Mouse (Mus musculus) kidney, adult 2 months (tissue): ENCODE measurements around the gene Adamts20. TPM values are rescaled to one million over a fixed set of nuclear protein-coding genes. Genes with fewer than 3 reads are reported as not detected.

Source experiments
- DNase-seq: peaks from one replicate; pipeline ENCODE4 v3.0.0; 2021
- H3K27ac ChIP-seq: fragments of 200-500 bp; 2 replicates; pipeline ENCODE4 v1.5.1; 2012; ENCODE audit warnings: low read depth, low read length, control low read depth, inconsistent platforms; ENCODE audit not compliant: insufficient read depth
- H3K27me3 ChIP-seq: fragments of 200-500 bp; replicated peaks from 2 replicates; pipeline ENCODE4 v1.6.1; 2012; ENCODE audit warnings: mild to moderate bottlenecking, moderate library complexity, low read length, inconsistent platforms; ENCODE audit not compliant: control insufficient read depth, insufficient read depth
- H3K36me3 ChIP-seq: fragments of 200-500 bp; 2 replicates; pipeline ENCODE4 v1.6.1; 2012; ENCODE audit warnings: mild to moderate bottlenecking, moderate library complexity, low read length, inconsistent platforms; ENCODE audit not compliant: control insufficient read depth, insufficient read depth
- H3K4me1 ChIP-seq: fragments of 200-500 bp; 2 replicates; pipeline ENCODE4 v1.6.1; 2011; ENCODE audit warnings: low read length; ENCODE audit not compliant: control insufficient read depth, insufficient read depth
- H3K4me3 ChIP-seq: fragments of 200-500 bp; 2 replicates; pipeline ENCODE4 v1.5.1; 2011; ENCODE audit warnings: mild to moderate bottlenecking, low read depth, low read length, control low read depth; ENCODE audit not compliant: insufficient read depth
- CTCF ChIP-seq: fragments of 200-500 bp; conservative IDR thresholded peaks from 2 replicates; pipeline ENCODE4 v1.5.1; 2011; ENCODE audit warnings: low read depth, mild to moderate bottlenecking, control low read depth, low read length, moderate library complexity, mixed read lengths; ENCODE audit not compliant: insufficient read depth, insufficient read length
- POLR2A ChIP-seq: fragments of 200-500 bp; IDR thresholded peaks from one replicate; pipeline ENCODE4 v1.6.1; 2011; ENCODE audit warnings: low read depth, low read length, control low read depth
- WGBS: fragments of 180-500 bp; shearing (Covaris S2); methylation state at CpG from one replicate; pipeline ENCODE4 v1.1.7; 2018; 5-methylcytosine and 5-hydroxymethylcytosine counted together
- polyA plus RNA-seq: library from polyadenylated mRNA; depleted of rRNA; stranded (reverse); fragments of >200 nt; gene quantifications from 2 replicates; pipeline ENCODE4 v1.2.3, GENCODE M21; 2012

The Adamts20 gene
- polyA plus RNA-seq, 1 experiment: 0.19 TPM

DNA sequence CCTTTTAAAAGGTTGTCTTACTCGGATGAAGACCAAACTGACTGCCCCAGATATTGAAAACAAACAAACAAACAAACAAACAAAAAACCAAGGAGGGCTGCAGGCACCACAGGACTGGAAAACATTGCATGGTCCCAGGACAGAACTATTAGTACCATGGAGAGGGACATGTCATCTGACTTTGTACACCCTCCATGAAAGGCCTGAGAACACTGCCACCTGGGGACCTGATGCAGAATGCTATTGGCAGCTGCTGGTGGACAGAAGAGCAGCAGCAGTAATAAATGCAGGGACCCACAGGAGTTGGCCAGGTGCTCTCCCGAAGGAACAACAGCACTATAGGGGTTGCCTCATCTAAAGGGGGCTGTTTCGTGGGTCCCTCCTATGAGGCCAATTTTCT is 2.0 kb downstream of the Adamts20 start:
- H3K4me1 ChIP-seq: no peaks in the 10 kb centered on the region
- 58% methylated on average over 3 of the region's 3 CpGs for WGBS
- no peak for TF ChIP-seq POLR2A
- no peak; the same call in 1 of the 2 replicates for TF ChIP-seq CTCF
- DNase-seq: peak; percentile 7
- H3K27ac ChIP-seq: no peak overlapping the region
- peaks cover 2% of the 10 kb centered on the region; the same call in 1 of the 2 replicates for H3K27me3 ChIP-seq
- no peaks in the 10 kb centered on the region for H3K36me3 ChIP-seq
- H3K4me3 ChIP-seq: no peak overlapping the region

DNA sequence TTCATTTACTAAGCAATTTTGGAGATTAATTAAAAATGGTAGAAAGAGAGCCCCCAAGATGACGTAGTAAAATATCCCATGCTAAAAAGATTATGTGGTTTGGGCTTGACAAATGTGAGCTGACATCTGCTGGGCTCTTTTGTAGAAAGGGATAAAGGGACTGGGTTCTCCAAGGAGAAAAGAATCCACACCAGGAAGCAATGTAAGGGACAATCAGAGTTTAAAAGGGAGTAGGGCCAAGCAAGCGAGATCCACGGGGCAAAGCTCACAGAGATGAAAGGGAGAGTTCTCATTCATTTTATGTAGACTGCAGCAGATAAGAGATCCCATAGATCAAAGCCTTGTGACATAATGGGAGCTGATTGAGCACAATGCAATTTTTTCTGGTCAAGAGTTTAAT is 3.0 kb downstream of the Adamts20 start:
- WGBS: 52% methylated on average over 3 of the region's 3 CpGs
- peaks cover 2% of the 10 kb centered on the region; the same call in 1 of the 2 replicates for H3K27me3 ChIP-seq
- H3K36me3 ChIP-seq: no peaks in the 10 kb centered on the region
- no peaks in the 10 kb centered on the region for H3K4me1 ChIP-seq
- H3K4me3 ChIP-seq: no peak overlapping the region
- DNase-seq: no peak
- H3K27ac ChIP-seq: no peak overlapping the region
- TF ChIP-seq CTCF: no peak
- no peak for TF ChIP-seq POLR2A

DNA sequence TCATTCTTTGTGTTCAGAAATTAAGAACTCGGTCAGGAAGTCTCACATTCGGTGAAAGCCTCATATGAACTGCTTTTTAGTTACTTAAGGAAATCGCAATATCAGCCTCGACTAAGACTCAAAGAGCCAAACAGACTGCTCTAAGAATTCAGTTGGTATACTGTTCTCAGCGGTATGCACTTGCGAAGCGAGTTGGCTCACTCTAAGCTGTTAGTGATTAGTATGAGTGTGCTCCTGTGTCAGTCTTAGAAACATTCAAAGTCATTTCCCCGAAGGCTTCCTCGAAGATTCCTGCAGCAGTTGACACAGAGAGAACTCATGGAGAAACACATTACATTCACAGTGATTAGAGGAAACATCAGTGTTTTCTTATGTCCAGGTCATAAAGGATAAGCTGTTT is 4.1 kb downstream of the Adamts20 start:
- no peak for DNase-seq
- TF ChIP-seq CTCF (no peak), POLR2A (no peak)
- Histone ChIP-seq H3K4me3 (no peak overlapping the region), H3K27ac (no peak overlapping the region), H3K36me3 (no peaks in the 10 kb centered on the region), H3K4me1 (no peaks in the 10 kb centered on the region), H3K27me3 (peaks cover 2% of the 10 kb centered on the region; the same call in 1 of the 2 replicates)
- 58% methylated on average over 9 of the region's 9 CpGs for WGBS

DNA sequence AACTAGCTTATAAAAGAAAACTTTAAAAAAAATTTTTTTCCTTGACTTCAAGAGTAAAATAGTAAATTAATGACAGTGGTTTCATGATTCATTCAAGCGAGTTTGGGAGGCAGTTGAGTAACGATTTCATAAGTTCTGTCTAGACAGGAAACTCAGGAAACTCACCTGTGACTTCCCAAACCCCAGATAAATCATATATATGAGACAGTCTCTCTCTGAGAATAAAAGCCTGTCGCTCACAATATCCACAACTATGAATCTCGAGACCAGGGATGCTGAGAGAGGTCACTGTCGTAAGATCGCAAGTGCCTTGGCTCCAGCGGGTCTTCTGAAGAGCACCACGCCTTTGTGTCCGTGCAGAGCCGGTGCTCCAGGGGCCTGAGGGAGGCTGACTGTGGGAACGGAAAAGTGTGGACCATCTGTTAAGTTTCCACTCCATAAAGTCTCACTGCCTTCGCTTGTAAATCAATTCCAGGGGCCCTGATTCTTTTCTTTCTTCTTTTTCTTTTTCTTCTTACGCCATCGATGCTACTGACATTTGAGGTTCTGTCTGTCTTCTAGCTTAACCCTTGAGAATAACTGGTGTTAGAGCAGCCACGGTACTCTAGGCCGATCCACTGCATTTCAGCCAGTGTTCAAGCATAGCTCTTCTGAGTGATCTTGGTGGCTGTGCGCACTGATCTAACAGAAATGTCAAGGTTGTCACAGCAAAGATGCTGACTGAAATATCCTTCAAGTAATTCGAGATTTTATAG is 7.4 kb downstream of the Adamts20 start:
- Histone ChIP-seq H3K27me3 (peaks cover 2% of the 10 kb centered on the region; the same call in 1 of the 2 replicates), H3K27ac (no peak overlapping the region), H3K4me3 (no peak overlapping the region), H3K36me3 (no peaks in the 10 kb centered on the region), H3K4me1 (no peaks in the 10 kb centered on the region)
- no peak for TF ChIP-seq POLR2A
- no peak for TF ChIP-seq CTCF
- no peak for DNase-seq
- 19% methylated on average over 18 of the region's 18 CpGs for WGBS

DNA sequence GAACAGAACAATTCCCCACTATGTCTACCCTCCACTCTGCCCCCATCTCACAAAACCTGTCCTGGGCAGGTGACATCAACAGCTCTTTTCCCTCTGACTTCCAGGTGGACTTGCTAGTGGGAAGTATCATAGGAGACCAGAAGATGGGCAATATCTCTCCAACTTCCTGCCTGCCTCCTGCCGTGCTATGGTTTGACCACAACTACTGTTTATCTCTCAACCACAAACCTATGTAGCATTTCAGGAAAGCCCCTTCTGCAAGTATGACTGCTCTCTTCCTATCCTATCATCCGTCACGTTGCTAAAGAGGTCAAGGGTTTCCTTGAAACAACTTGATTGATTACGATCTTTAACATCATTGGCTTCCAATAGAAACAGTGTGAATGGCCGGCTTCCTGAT is 12.4 kb downstream of the Adamts20 start:
- Histone ChIP-seq H3K36me3 (no peaks in the 10 kb centered on the region), H3K27ac (no peak overlapping the region), H3K4me1 (no peaks in the 10 kb centered on the region), H3K4me3 (no peak overlapping the region), H3K27me3 (no peaks in the 10 kb centered on the region)
- 76% methylated on average over 5 of the region's 5 CpGs for WGBS
- no peak for DNase-seq
- TF ChIP-seq POLR2A (no peak), CTCF (no peak)

DNA sequence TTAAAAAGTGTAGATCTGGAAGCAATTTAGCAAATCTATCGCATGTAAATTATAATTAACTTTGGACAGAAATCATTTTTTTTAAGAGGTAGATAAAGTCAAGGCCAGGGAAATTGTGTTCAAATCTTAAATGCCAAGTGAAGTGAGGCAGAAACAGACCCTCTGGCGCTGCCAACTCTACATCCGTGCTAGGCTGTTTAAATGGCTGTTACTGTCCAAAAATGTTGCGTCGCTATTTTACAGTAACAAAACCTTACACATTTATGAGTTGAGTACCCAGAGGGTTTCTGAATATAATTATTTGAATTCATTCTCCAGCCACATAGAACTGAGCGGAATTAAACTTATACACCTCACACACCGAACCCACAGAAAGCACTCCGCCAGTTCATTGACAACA is 13.6 kb downstream of the Adamts20 start:
- H3K4me3 ChIP-seq: no peak overlapping the region
- TF ChIP-seq POLR2A (no peak), CTCF (no peak)
- H3K27me3 ChIP-seq: no peaks in the 10 kb centered on the region
- no peaks in the 10 kb centered on the region for H3K4me1 ChIP-seq
- WGBS: 88% methylated on average over 8 of the region's 8 CpGs
- no peak overlapping the region for H3K27ac ChIP-seq
- no peak for DNase-seq
- no peaks in the 10 kb centered on the region for H3K36me3 ChIP-seq

DNA sequence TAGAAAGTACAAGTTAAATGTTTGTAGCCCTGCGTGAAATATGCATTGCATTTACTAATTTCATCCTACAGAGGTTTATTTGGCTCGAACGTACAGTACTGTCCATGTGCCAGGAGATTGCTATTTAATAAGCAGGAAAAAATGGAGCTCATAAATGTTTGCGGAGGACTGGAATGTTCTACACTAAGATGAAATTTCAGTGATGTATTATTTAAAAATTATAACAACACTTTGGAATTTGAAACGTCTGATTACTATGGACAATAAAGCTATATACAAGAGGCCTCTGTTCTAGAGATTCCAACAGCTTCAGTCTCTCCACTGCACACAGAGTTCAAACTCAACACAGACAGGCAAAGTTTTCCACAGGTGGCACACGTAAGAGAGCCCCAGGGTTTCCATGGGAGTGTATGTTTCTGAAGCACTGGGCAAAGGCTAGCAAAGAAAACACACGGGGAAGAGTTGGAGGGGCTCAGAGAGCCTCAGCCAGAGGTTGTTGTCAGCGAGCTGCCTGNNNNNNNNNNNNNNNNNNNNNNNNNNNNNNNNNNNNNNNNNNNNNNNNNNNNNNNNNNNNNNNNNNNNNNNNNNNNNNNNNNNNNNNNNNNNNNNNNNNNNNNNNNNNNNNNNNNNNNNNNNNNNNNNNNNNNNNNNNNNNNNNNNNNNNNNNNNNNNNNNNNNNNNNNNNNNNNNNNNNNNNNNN is 20.6 kb downstream of the Adamts20 start:
- Histone ChIP-seq H3K4me1 (no peaks in the 10 kb centered on the region), H3K27me3 (no peaks in the 10 kb centered on the region), H3K4me3 (no peak overlapping the region), H3K27ac (no peak overlapping the region), H3K36me3 (no peaks in the 10 kb centered on the region)
- peak; percentile 15 for DNase-seq
- TF ChIP-seq POLR2A (no peak), CTCF (no peak)
- WGBS: 61% methylated on average over 8 of the region's 8 CpGs
